Mouse (Mus musculus): ENCODE measurements around the gene Frmd4a. TPM values are rescaled to one million over a fixed set of nuclear protein-coding genes. Genes with fewer than 3 reads are reported as not detected.
"Not testable (repeated sequence)": the region's sequence is repeated elsewhere in the genome, so short reads cannot be mapped to it uniquely, and the experiment has no call there.

Frmd4a gene
- polyA plus RNA-seq, 1 experiment from 2014 or later: 33.0 TPM

DNA sequence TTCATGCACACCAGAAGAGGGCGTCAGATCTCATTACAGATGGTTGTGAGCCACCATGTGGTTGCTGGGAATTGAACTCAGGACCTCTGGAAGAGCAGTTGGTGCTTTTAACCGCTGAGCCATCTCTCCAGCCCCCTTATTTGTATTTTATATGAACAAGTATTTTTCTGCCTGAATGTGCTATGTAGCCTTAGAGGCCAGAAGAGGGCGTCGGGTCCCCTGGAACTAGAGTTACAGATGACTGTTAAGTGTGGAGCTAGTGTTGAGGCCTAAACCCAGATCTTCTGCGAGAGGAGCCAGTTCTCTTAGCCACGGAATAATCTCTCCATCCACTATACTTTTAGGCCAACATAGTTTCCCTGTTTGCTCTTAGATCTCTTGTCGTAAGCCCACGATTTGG lies 320.8 kb downstream of the Frmd4a start:
- H3K36me3 ChIP-seq (replicated peaks); H3K9me3 ChIP-seq; DNase-seq (ENCODE audit: extremely low spot score, low spot score); H3K27ac ChIP-seq; H3K4me3 ChIP-seq; H3K27me3 ChIP-seq (ENCODE audit: poor library complexity, severe bottlenecking): not testable (repeated sequence)
- 60% methylated on average over 8 of the region's 8 CpGs for WGBS
- peaks cover 38% of the 10 kb centered on the region for H3K4me1 ChIP-seq

DNA sequence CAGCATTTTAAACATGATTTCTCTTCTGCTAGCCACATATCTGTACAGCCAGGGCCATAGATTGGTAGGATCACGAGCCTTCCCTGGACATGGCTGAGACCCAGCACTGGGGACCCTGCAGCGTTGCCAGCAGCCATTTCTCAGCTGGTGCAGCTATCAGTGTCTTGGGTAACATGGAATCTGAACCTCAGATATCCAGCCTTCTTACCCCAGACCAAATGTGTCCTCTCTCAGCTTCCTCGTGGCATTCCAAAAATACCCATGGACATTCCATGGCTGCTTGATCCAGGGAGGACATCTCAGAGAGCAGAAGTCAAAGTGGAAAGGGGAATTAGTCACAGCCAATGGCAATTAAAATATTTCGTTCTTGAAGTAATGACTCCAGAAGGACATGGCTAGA lies 321.6 kb downstream of the Frmd4a start:
- Histone ChIP-seq H3K27me3 (ENCODE audit: poor library complexity, severe bottlenecking) (no peaks in the 10 kb centered on the region), H3K4me3 (no peak overlapping the region), H3K9me3 (no peaks in the 10 kb centered on the region), H3K36me3 (replicated peaks) (no peaks in the 10 kb centered on the region), H3K4me1 (peaks cover 34% of the 10 kb centered on the region), H3K27ac (peak overlapping the region; percentile 2)
- 76% methylated on average over 4 of the region's 4 CpGs for WGBS
- DNase-seq (ENCODE audit: extremely low spot score, low spot score): no peak

DNA sequence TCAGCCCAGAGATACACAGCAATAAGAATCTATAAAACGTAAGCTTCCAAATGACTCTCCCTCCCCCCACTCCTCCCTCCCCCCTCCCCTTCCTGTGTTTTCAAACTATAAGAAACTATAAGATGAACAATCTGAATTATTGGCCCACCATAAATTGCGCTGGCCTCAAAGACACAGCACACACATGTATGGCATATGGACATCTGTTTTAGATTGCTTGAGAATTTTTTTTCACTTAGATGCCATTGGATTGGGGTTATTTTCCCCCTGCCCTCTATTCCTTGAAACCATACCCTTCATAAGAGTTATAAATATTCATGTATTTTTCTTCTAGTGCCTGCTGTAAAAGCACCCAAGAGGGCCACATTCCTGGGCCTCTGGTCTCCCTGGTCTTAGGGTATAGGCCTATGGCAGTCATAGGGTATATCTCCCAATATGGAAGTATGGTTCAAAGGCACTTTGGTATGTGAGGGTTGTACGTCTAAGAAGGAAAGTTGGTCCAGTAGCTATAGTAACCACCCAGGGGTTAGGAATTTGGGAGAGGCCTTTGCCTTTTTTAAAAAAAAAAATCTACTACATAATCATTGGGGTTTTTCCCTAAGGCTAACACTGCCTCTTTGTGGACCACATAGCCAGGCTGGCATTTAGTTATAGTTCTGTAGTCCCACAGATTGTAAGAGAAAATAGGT lies 322.2 kb downstream of the Frmd4a start:
- Histone ChIP-seq H3K4me3 (no peak overlapping the region), H3K36me3 (replicated peaks) (no peaks in the 10 kb centered on the region), H3K9me3 (no peaks in the 10 kb centered on the region), H3K4me1 (peaks cover 34% of the 10 kb centered on the region), H3K27ac (peak overlapping the region; percentile 8; the same call in 1 of the 2 replicates), H3K27me3 (ENCODE audit: poor library complexity, severe bottlenecking) (no peaks in the 10 kb centered on the region)
- 60% methylated on average over 3 of the region's 3 CpGs for WGBS
- DNase-seq (ENCODE audit: extremely low spot score, low spot score): no peak

DNA sequence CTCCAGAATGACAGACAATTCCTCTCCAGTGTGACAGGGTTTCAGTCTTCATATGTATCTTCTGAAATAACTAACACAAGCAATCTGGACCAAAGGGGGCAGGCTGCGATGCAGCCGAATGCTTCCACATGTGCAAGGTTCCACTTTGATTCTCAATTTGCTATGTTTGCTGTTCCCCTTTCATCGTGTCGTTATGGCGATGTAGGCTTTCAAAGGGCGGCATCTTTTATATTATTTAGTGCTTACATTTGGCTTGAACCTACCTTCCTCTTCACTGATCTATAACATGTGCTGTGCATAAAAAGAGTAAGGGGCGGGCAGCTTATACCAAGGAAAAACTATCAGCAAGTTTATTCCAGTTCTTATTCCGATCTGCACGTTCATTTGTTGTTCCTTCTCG lies 322.9 kb downstream of the Frmd4a start:
- Histone ChIP-seq H3K27me3 (ENCODE audit: poor library complexity, severe bottlenecking) (no peaks in the 10 kb centered on the region), H3K4me3 (no peak overlapping the region), H3K4me1 (peaks cover 40% of the 10 kb centered on the region), H3K27ac (0 out of 2 replicates have a peak overlapping the region, but pooled peaks have one; percentile 8), H3K9me3 (no peaks in the 10 kb centered on the region), H3K36me3 (replicated peaks) (no peaks in the 10 kb centered on the region)
- WGBS: 77% methylated on average over 10 of the region's 10 CpGs
- DNase-seq (ENCODE audit: extremely low spot score, low spot score): no peak

DNA sequence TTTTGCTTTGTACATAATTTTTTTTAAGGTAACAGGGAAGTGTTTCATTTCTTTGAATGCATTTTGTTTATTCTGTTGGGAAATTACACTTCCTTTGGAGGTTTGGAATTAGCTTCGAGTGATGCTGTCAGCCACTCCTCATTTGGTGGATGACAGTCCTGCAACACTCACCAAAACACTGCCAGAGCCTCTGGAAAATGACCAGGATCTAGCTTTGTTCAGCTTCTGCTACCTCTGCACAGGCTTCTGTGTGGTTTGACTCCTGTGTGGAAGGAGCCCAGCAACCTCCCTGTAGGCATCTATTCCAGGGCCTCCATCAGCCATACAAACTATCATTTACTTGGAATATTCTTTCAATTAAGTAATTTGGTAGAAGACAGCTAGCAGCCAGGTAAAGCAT lies 323.6 kb downstream of the Frmd4a start:
- no peaks in the 10 kb centered on the region for H3K27me3 ChIP-seq (ENCODE audit: poor library complexity, severe bottlenecking)
- no peaks in the 10 kb centered on the region for H3K9me3 ChIP-seq
- no peak overlapping the region for H3K4me3 ChIP-seq
- no peak overlapping the region for H3K27ac ChIP-seq
- DNase-seq (ENCODE audit: extremely low spot score, low spot score): no peak
- H3K36me3 ChIP-seq (replicated peaks): no peaks in the 10 kb centered on the region
- WGBS: 89% methylated on average over 1 of the region's 1 CpGs
- peaks cover 43% of the 10 kb centered on the region for H3K4me1 ChIP-seq

DNA sequence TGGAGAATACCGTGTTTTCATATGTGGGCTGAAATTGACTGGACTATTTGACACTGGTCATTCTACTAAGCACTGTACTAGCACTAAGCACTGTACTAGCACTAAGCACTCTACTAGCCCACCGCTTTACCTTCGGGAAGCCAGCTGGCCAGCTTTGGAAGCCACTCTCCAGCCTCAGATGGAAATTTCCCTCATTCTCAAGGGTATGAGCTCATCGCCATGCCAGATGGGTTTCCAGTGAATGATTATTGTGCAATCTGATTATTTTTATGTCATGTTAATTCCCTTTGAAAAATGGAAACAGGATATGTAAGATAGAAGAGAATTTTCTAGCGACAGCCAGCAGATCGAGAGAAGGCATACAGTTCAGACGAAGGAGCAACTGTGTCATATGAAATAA lies 324.5 kb downstream of the Frmd4a start:
- H3K4me1 ChIP-seq: peaks cover 46% of the 10 kb centered on the region
- WGBS: 93% methylated on average over 7 of the region's 7 CpGs
- no peak overlapping the region for H3K4me3 ChIP-seq
- H3K27ac ChIP-seq: no peak overlapping the region
- H3K27me3 ChIP-seq (ENCODE audit: poor library complexity, severe bottlenecking): no peaks in the 10 kb centered on the region
- no peaks in the 10 kb centered on the region for H3K36me3 ChIP-seq (replicated peaks)
- H3K9me3 ChIP-seq: no peaks in the 10 kb centered on the region
- no peak for DNase-seq (ENCODE audit: extremely low spot score, low spot score)

DNA sequence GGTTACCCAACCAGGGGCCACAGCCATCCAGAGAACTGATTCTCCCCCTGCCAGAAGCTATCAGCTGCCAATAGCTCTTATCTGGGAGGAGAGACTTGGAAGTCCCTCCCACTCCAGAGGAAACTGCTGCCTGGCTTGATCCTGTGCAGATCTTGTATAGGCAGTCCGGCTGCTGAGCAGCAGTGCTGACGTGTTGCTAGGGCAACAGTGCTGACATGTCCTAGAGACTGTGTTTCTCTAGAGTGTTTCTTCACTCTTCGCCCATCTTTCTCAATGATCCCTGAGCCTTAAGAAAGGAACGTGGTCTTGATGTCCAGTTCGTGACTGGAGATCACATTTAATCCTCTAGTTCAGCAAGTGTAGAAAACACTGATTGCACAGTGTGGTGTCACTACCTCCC lies 326.9 kb downstream of the Frmd4a start:
- 84% methylated on average over 5 of the region's 5 CpGs for WGBS
- Histone ChIP-seq H3K36me3 (replicated peaks) (no peaks in the 10 kb centered on the region), H3K27ac (no peak overlapping the region), H3K4me1 (peaks cover 54% of the 10 kb centered on the region), H3K27me3 (ENCODE audit: poor library complexity, severe bottlenecking) (no peaks in the 10 kb centered on the region), H3K4me3 (no peak overlapping the region), H3K9me3 (no peaks in the 10 kb centered on the region)
- DNase-seq (ENCODE audit: extremely low spot score, low spot score): no peak

DNA sequence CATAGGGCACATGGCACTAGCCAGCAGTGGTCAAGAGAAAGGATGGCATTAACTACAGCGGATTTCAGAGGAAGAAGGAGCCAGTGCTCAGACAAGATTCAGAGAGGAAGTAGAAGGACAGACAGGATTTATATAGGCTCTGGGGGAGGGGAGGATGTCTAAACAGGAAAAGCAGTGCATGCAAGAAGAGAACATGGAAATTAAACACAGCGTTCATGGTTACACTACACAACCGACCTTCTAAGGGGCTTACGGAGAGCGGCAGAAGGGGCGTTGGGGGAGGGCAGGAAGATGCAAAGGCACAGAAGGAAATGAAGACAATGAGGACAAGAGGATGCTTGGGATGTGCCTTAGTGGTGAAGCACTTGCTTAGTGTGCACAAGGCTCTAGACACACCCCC lies 328.7 kb downstream of the Frmd4a start:
- Histone ChIP-seq H3K9me3 (no peaks in the 10 kb centered on the region), H3K27me3 (ENCODE audit: poor library complexity, severe bottlenecking) (no peaks in the 10 kb centered on the region), H3K4me3 (no peak overlapping the region), H3K27ac (peak overlapping the region; percentile 31), H3K36me3 (replicated peaks) (no peaks in the 10 kb centered on the region), H3K4me1 (peaks cover 39% of the 10 kb centered on the region)
- no peak for DNase-seq (ENCODE audit: extremely low spot score, low spot score)
- 74% methylated on average over 6 of the region's 6 CpGs for WGBS

DNA sequence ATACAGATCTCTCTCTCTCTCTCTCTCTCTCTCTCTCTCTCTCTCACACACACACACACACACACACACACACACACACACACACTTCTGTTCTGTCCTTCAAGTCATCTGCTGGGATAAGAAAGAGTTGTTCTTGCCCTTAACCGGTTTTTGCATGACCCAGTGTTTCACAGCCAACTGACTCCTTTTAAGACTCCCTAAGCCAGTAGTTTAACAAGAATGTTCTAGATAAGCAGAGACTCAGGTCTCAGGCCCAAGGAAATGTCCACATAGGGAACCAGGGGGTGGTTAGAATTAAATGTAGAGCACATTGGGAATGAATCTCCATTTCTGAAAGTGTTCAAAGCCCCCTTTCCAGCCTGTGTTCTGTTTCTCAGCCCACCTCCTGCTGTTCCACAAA lies 329.4 kb downstream of the Frmd4a start:
- Histone ChIP-seq H3K27ac (0 out of 2 replicates have a peak overlapping the region, but pooled peaks have one; percentile 31), H3K4me1 (peaks cover 39% of the 10 kb centered on the region), H3K4me3 (no peak overlapping the region), H3K9me3 (no peaks in the 10 kb centered on the region), H3K27me3 (ENCODE audit: poor library complexity, severe bottlenecking) (no peaks in the 10 kb centered on the region), H3K36me3 (replicated peaks) (no peaks in the 10 kb centered on the region)
- WGBS: 53% methylated on average over 1 of the region's 1 CpGs
- no peak for DNase-seq (ENCODE audit: extremely low spot score, low spot score)

DNA sequence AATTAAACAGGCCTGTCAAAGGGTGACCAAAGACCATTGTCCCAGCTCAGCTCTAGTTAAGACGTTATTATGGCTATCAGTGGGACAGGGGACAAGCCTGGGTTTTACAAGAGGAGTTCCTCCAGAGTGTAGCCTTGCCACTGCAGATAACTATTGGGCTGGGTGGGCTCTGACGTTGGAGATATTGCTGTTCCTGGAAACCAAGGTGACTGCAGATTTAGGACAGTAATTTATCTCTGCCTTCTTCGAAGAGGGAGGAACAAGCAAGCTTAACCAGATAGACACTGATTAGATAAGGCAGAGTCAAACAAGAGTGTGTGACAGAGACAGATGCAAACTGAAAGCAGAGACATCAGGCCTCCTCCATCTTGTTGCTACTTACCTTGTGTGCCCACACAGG lies 330.3 kb downstream of the Frmd4a start:
- WGBS: 71% methylated on average over 3 of the region's 3 CpGs
- no peaks in the 10 kb centered on the region for H3K27me3 ChIP-seq (ENCODE audit: poor library complexity, severe bottlenecking)
- H3K9me3 ChIP-seq: no peaks in the 10 kb centered on the region
- H3K36me3 ChIP-seq (replicated peaks): no peaks in the 10 kb centered on the region
- H3K27ac ChIP-seq: 0 out of 2 replicates have a peak overlapping the region, but pooled peaks have one; percentile 20
- peaks cover 39% of the 10 kb centered on the region for H3K4me1 ChIP-seq
- no peak for DNase-seq (ENCODE audit: extremely low spot score, low spot score)
- H3K4me3 ChIP-seq: no peak overlapping the region

DNA sequence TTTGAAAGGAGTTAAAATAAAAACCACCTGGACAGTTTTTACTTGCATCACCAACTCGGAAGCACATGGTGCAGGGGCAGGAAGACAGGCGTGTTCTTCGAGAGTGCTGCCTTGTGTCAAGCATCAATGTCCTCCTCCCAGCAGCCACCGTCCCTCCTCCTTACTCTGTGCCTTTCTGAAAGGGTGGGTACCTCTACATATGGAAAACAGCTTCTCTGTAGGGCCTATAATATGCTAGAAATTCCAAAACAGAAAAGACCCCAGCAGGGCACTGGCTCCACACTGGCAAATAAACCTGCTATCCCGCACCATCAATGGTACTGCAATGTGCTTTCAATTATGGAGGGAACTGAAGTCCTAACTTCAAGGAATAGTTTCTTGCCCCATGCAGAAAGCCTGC lies 331.0 kb downstream of the Frmd4a start:
- H3K27me3 ChIP-seq (ENCODE audit: poor library complexity, severe bottlenecking): no peaks in the 10 kb centered on the region
- no peak overlapping the region for H3K4me3 ChIP-seq
- no peak for DNase-seq (ENCODE audit: extremely low spot score, low spot score)
- H3K36me3 ChIP-seq (replicated peaks): no peaks in the 10 kb centered on the region
- peaks cover 39% of the 10 kb centered on the region for H3K4me1 ChIP-seq
- no peaks in the 10 kb centered on the region for H3K9me3 ChIP-seq
- no peak overlapping the region for H3K27ac ChIP-seq
- 69% methylated on average over 5 of the region's 5 CpGs for WGBS

DNA sequence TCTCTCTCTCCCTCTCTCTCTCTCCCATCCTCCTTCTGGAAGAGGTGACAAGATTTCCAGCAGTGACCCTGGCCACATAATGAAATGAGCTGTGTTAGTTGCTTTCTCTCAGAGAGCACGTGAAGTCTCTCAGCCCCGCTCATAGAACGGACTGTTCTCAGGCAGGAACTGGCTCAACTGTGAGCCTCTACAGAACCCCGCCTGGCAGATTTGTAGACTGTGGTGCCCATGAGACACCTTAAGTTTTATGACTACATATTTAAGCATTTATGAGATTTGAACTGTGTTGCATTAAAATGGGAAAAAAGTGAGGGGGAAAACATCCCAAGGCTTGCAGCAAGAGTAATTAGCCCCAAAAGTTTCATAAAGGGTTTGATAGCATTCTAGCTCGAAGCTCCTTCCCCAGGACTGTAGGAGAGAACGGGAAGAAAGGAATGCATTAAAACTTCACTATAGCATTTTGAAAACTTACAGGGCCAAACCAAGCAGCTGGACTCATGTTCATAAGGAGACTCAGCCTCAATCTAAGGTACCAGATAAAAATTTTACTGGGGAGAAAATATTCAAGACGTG lies 339.4 kb downstream of the Frmd4a start:
- no peak for DNase-seq (ENCODE audit: extremely low spot score, low spot score)
- 89% methylated on average over 7 of the region's 7 CpGs for WGBS
- Histone ChIP-seq H3K27ac (no peak overlapping the region), H3K27me3 (ENCODE audit: poor library complexity, severe bottlenecking) (no peaks in the 10 kb centered on the region), H3K4me3 (no peak overlapping the region), H3K36me3 (replicated peaks) (no peaks in the 10 kb centered on the region), H3K4me1 (no peaks in the 10 kb centered on the region), H3K9me3 (no peaks in the 10 kb centered on the region)

DNA sequence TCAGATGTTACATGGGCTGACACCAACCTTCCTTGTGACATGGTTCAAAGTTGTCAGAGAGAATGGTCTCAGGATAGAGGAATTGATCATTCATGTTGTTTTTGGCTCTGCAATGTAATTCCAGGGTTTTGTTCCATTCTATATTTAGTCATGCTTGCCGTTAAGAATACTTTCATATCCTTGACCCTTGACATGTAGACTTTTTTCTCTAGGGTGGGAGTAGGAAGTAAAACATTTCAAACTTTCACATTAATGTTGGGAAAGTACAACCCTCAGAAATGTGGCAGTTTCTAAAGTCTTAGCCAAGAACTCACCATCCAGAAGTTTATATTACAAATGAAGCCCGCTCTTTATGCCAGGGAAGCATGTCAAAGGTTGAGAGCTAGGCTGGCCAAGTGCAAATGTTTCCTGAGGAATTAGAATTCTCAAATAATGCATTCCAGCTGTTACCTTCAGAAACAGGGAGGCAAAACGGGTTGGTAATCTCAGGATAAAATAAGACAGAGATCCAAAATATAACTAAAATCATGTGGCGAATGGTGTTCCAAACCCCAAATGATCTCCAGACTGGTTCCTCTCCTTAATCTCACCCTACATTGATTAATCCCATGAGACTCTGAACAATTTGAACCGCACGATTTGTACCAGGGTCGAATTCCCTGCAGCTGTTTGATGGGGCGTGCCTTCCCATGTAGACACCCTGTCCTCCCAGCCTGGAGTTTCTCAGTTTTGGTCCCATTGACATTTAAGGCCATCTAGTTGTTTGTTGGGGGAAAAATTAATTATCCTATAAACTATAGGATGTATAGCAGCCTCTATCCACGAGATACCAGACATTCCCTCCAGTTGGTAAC lies 344.7 kb downstream of the Frmd4a start:
- H3K36me3 ChIP-seq (replicated peaks): no peaks in the 10 kb centered on the region
- H3K27ac ChIP-seq: no peak overlapping the region
- WGBS: 74% methylated on average over 9 of the region's 9 CpGs
- no peak for DNase-seq (ENCODE audit: extremely low spot score, low spot score)
- H3K9me3 ChIP-seq: no peaks in the 10 kb centered on the region
- H3K4me3 ChIP-seq: no peak overlapping the region
- no peaks in the 10 kb centered on the region for H3K4me1 ChIP-seq
- H3K27me3 ChIP-seq (ENCODE audit: poor library complexity, severe bottlenecking): no peaks in the 10 kb centered on the region

All from forebrain, embryonic 10.5 days (tissue).